Mouse (Mus musculus) intestine, embryonic 15.5 days (tissue): ENCODE data around the gene Mterf1a. TPM values are rescaled to one million over a fixed set of nuclear protein-coding genes. Genes with fewer than 3 reads are reported as not detected.
A peak's percentile ranks its signal among the peaks of the same experiment; 100 is the strongest.
"Not testable (repeated sequence)": the region's sequence is repeated elsewhere in the genome, so short reads cannot be mapped to it uniquely, and the experiment has no call there.

Source experiments
- ATAC-seq: fragments of 200-750 bp; cut with Nextera tagmentation; 2 replicates; pipeline ENCODE4 v1.8.0; 2017; ENCODE audit warnings: moderate TSS enrichment, moderate library complexity
- H3K27ac ChIP-seq: fragments of 300-500 bp; sonication (generic); 2 replicates; pipeline ENCODE4 v1.5.1; 2015; ENCODE audit warnings: mild to moderate bottlenecking, inconsistent platforms
- H3K27me3 ChIP-seq: fragments of 300-500 bp; sonication (generic); replicated peaks from 2 replicates; pipeline ENCODE4 v1.6.1; 2015; ENCODE audit warnings: inconsistent platforms
- H3K36me3 ChIP-seq: fragments of 300-500 bp; sonication (generic); 2 replicates; pipeline ENCODE4 v1.6.1; 2015; ENCODE audit warnings: inconsistent platforms
- H3K4me1 ChIP-seq: fragments of 300-500 bp; sonication (generic); replicated peaks from 2 replicates; pipeline ENCODE4 v1.6.1; 2015; ENCODE audit warnings: inconsistent platforms
- H3K4me2 ChIP-seq: fragments of 300-500 bp; sonication (generic); replicated peaks from 2 replicates; pipeline ENCODE4 v1.6.1; 2015; ENCODE audit warnings: mild to moderate bottlenecking, inconsistent platforms
- H3K4me3 ChIP-seq: fragments of 300-500 bp; sonication (generic); replicated peaks from 2 replicates; pipeline ENCODE4 v1.5.1; 2015; ENCODE audit warnings: inconsistent platforms
- H3K9ac ChIP-seq: fragments of 300-500 bp; sonication (generic); 2 replicates; pipeline ENCODE4 v1.6.1; 2015; ENCODE audit warnings: inconsistent platforms
- H3K9me3 ChIP-seq: fragments of 300-500 bp; sonication (generic); 2 replicates; pipeline ENCODE4 v1.6.1; 2016; ENCODE audit warnings: inconsistent platforms
- WGBS: fragments of 180-500 bp; shearing (Covaris S2); methylation state at CpG from one replicate; pipeline ENCODE4 v1.1.7; 2015; 5-methylcytosine and 5-hydroxymethylcytosine counted together
- polyA plus RNA-seq: library from polyadenylated mRNA; unstranded; fragments of >200 nt; fragmentation: Nextera tagmentation; extraction: Ambion mirVana; gene quantifications from 2 replicates; pipeline ENCODE4 v1.2.1, GENCODE M21; 2015

Mterf1a gene
- polyA plus RNA-seq = 7.4 and 9.0 TPM in 2 replicates

DNA sequence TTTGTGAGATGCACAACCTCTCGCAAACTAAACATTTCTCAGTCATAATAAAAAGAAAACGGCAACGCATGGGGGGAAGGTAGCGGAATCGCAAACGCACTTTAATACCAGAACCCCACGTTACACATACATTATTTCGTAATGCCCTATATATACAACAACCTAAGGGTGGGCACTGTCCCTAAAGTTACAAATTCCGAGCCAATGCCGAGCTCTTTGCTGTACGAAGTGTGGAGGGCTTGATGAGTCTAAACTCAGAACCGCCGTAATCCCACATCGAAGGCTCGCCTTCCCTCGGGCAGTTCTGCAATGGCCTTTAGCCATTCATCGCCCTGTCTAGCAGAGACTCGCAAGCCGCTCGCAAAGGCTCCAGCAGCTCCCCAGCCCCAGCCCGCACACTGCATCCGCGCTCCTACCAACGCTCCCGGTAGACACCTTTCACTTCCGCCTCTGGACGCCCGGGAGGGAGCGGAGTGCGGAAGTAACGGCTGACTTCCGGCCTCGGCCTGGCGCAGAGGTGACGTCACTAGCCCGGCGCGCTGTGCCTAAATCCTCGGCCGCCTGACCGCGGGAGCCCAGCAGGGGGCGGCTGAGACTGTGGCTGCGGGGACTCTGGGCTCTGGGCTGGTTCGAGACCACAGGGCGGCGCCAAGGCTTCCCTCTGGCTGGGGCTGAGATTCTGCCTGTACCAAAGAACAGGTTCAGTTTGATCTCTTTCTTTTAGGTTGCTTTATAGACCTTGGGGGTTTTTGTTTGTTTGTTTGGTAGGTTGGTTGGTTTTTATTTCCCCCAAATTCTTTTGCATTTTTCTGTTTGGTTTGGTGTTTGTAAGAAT, at the start of gene Mterf1a:
Mterf1a (minus strand) TSS at position 475 of the 835 bp plus-strand sequence.
- H3K36me3 ChIP-seq, H3K27me3 ChIP-seq, H3K4me1 ChIP-seq, H3K9me3 ChIP-seq, H3K27ac ChIP-seq: not testable (repeated sequence)
- Histone ChIP-seq H3K9ac (peak within 1 kb of the TSS; percentile 28; the same call in 1 of the 2 replicates), H3K4me2 (peak within 1 kb of the TSS; percentile 55), H3K4me3 (peak within 1 kb of the TSS; percentile 38)
- ATAC-seq = peak; percentile 100
- WGBS = 2% methylated on average over 8 of the region's 47 CpGs

GRCm38 (mm10) chr5:3943169-3943568, 49.4 kb upstream of the Mterf1a start:
- H3K4me2 ChIP-seq, H3K4me3 ChIP-seq, H3K4me1 ChIP-seq, H3K36me3 ChIP-seq, H3K27ac ChIP-seq, H3K9me3 ChIP-seq, H3K27me3 ChIP-seq, H3K9ac ChIP-seq, ATAC-seq: not testable (repeated sequence)
- WGBS = 67% methylated on average over 4 of the region's 4 CpGs

GRCm38 (mm10) chr5:3941240-3941639, 47.5 kb upstream of the Mterf1a start:
- no peaks in the 10 kb centered on the region for H3K27me3 ChIP-seq
- no peak overlapping the region for H3K27ac ChIP-seq
- H3K9me3 ChIP-seq = no peaks in the 10 kb centered on the region
- WGBS = 93% methylated on average over 2 of the region's 2 CpGs
- no peaks in the 10 kb centered on the region for H3K36me3 ChIP-seq
- H3K4me2 ChIP-seq = no peak overlapping the region
- H3K4me3 ChIP-seq = no peak overlapping the region
- peaks cover 9% of the 10 kb centered on the region for H3K4me1 ChIP-seq
- no peak for ATAC-seq
- H3K9ac ChIP-seq = no peak overlapping the region

- peaks cover 9% of the 10 kb centered on the region for H3K4me1 ChIP-seq
- 84% methylated on average over 5 of the region's 5 CpGs for WGBS
- peak overlapping the region; percentile 72 for H3K27ac ChIP-seq
- H3K9me3 ChIP-seq = no peaks in the 10 kb centered on the region
- H3K4me2 ChIP-seq = peak overlapping the region; percentile 18; the same call in 1 of the 2 replicates
- no peak overlapping the region for H3K4me3 ChIP-seq
- no peak overlapping the region for H3K9ac ChIP-seq
- no peaks in the 10 kb centered on the region for H3K27me3 ChIP-seq
- peak; percentile 50; the same call in 1 of the 2 replicates for ATAC-seq
- no peaks in the 10 kb centered on the region for H3K36me3 ChIP-seq
Measured at GRCm38 (mm10) chr5:3939335-3939734, 45.6 kb upstream of the Mterf1a start.

DNA sequence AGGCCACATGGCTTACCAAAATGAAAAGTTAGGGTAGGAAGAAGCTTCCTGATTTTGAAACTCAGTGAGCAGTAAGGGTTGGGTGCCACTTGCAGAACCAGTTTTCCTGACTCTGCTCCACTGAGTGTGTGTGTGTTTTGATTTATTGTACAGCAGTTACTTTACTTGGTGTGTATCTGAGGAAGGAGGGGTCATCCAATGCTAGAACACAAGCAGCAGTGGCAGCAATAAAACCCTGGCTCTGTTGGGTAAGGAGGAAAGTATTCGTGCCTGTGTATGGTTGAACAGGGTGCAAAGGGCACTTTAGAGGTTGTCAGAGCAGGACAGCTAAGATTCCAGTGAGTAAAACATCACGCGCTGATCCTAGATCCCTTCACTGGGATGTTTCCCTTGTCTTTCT, 45.2 kb upstream of the Mterf1a start:
- H3K4me2 ChIP-seq = peak overlapping the region; percentile 28; the same call in 1 of the 2 replicates
- peak; percentile 97 for ATAC-seq
- H3K4me1 ChIP-seq = peaks cover 9% of the 10 kb centered on the region
- 61% methylated on average over 3 of the region's 3 CpGs for WGBS
- H3K9me3 ChIP-seq = no peaks in the 10 kb centered on the region
- no peaks in the 10 kb centered on the region for H3K27me3 ChIP-seq
- no peaks in the 10 kb centered on the region for H3K36me3 ChIP-seq
- no peak overlapping the region for H3K9ac ChIP-seq
- H3K4me3 ChIP-seq = no peak overlapping the region
- peak overlapping the region; percentile 72 for H3K27ac ChIP-seq

- H3K27me3 ChIP-seq = no peaks in the 10 kb centered on the region
- H3K27ac ChIP-seq = no peak overlapping the region
- no peak for ATAC-seq
- no peak overlapping the region for H3K4me2 ChIP-seq
- H3K36me3 ChIP-seq = no peaks in the 10 kb centered on the region
- peaks cover 9% of the 10 kb centered on the region for H3K4me1 ChIP-seq
- no peak overlapping the region for H3K4me3 ChIP-seq
- H3K9me3 ChIP-seq = no peaks in the 10 kb centered on the region
- H3K9ac ChIP-seq = no peak overlapping the region
- WGBS = 78% methylated on average over 8 of the region's 8 CpGs
Measured at GRCm38 (mm10) chr5:3935778-3936554, 42.2 kb upstream of the Mterf1a start.

- Histone ChIP-seq H3K9me3 (no peaks in the 10 kb centered on the region), H3K9ac (no peak overlapping the region), H3K36me3 (no peaks in the 10 kb centered on the region), H3K4me3 (no peak overlapping the region), H3K4me1 (peaks cover 11% of the 10 kb centered on the region), H3K27me3 (no peaks in the 10 kb centered on the region), H3K27ac (no peak overlapping the region), H3K4me2 (no peak overlapping the region)
- 84% methylated on average over 5 of the region's 5 CpGs for WGBS
- no peak for ATAC-seq
Measured at GRCm38 (mm10) chr5:3935266-3935665, 41.5 kb upstream of the Mterf1a start.

GRCm38 (mm10) chr5:3933551-3933950, 39.8 kb upstream of the Mterf1a start:
- H3K4me1 ChIP-seq = peaks cover 18% of the 10 kb centered on the region
- H3K9me3 ChIP-seq = no peaks in the 10 kb centered on the region
- ATAC-seq = no peak
- H3K4me3 ChIP-seq = no peak overlapping the region
- H3K27ac ChIP-seq = no peak overlapping the region
- no peak overlapping the region for H3K9ac ChIP-seq
- H3K27me3 ChIP-seq = no peaks in the 10 kb centered on the region
- WGBS = 91% methylated on average over 3 of the region's 3 CpGs
- no peaks in the 10 kb centered on the region for H3K36me3 ChIP-seq
- H3K4me2 ChIP-seq = no peak overlapping the region

DNA sequence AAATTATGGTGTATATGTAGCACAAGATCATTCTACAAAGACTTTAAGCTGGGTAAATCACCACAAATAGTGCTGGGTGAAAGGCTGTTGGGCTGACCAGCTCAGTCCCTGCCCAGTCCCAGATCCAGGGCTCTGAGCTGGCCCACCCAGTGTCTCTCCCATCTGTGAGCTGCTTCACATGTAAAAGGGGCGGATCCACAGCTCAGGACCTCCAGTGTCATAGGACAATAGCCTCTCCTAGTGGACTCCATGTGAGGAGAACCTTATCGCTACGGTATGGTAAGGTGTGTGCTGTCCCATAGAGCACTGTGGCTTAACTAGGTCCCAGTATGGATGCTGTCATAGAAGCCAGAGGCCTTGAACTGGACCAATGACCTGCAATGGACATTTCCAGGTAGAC, 37.9 kb upstream of the Mterf1a start:
- Histone ChIP-seq H3K4me1 (peaks cover 11% of the 10 kb centered on the region), H3K27ac (no peak overlapping the region), H3K4me3 (no peak overlapping the region), H3K4me2 (no peak overlapping the region), H3K9me3 (no peaks in the 10 kb centered on the region), H3K9ac (no peak overlapping the region), H3K27me3 (no peaks in the 10 kb centered on the region), H3K36me3 (no peaks in the 10 kb centered on the region)
- no peak for ATAC-seq
- 88% methylated on average over 3 of the region's 3 CpGs for WGBS

GRCm38 (mm10) chr5:3930760-3931159, 37.0 kb upstream of the Mterf1a start:
- Histone ChIP-seq H3K27me3 (no peaks in the 10 kb centered on the region), H3K4me2 (no peak overlapping the region), H3K36me3 (no peaks in the 10 kb centered on the region), H3K9me3 (no peaks in the 10 kb centered on the region), H3K4me3 (no peak overlapping the region), H3K4me1 (peaks cover 10% of the 10 kb centered on the region; the same call in 1 of the 2 replicates), H3K27ac (no peak overlapping the region), H3K9ac (no peak overlapping the region)
- no peak for ATAC-seq
- WGBS = 59% methylated on average over 5 of the region's 5 CpGs

DNA sequence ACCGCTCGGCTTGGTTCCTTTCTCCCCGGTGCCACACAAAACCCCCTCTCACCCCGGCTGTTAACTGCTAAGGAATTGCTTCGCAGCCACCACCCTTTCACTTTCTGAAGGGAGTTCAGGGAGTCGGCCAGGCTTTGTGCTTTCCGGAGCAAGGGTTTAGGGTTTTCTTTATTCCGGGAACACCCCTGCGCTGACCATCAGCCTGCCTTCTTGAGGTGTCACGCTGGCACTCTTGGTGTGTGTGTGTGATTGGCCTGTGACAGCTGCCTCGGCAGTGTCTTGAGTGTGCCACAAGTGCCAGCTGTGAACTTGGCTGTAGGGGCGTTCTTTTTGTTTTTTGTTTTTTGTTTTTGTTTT, 34.9 kb upstream of the Mterf1a start:
- under 1% methylated on average over 12 of the region's 12 CpGs for WGBS
- no peaks in the 10 kb centered on the region for H3K36me3 ChIP-seq
- ATAC-seq = peak; percentile 50

More for the DNA sequence above, 34.9 kb upstream of the Mterf1a start:
- no peaks in the 10 kb centered on the region for H3K27me3 ChIP-seq
- peak overlapping the region; percentile 76 for H3K4me2 ChIP-seq
- no peaks in the 10 kb centered on the region for H3K9me3 ChIP-seq
- peaks cover 10% of the 10 kb centered on the region; the same call in 1 of the 2 replicates for H3K4me1 ChIP-seq
- H3K4me3 ChIP-seq = peak overlapping the region; percentile 88
- peak overlapping the region; percentile 89 for H3K27ac ChIP-seq
- H3K9ac ChIP-seq = peak overlapping the region; percentile 91
